Mouse (Mus musculus): Measurements from ENCODE around the gene Hpca. TPM values are rescaled to one million over a fixed set of nuclear protein-coding genes. Genes with fewer than 3 reads are reported as not detected.

Gene Hpca
- polyA plus RNA-seq, 1 experiment from 2014 or later = 1.7 TPM

DNA sequence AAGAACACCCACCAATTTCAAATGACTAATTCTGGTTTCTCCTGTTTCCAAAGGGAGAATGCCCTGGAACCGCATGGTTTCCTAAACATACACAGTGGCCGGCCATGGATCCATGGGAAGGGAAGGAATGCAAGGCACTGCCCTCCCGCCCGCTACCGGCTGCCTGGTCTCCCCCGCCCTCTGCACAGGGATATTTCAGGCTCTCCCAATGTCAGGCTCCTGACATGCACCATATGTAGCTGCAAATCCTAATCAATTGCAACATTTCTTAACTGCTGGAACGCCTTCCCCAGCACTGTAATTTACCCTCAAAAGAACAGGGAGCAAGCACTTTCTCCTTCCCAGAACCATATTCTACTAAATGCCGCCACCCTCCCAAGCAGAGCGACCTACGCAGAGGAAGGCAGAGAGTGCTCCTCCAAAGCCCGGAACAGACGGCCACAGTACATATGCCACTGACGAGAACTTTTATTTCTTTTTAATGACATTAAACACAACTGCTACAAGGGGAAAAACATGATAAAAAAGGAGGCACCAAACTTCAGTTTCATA, 25.8 kb upstream of the Hpca start:
- Histone ChIP-seq H3K4me2 (no peak overlapping the region), H3K9ac (no peak overlapping the region)
- ATAC-seq (ENCODE audit: insufficient read depth) = no peak

DNA sequence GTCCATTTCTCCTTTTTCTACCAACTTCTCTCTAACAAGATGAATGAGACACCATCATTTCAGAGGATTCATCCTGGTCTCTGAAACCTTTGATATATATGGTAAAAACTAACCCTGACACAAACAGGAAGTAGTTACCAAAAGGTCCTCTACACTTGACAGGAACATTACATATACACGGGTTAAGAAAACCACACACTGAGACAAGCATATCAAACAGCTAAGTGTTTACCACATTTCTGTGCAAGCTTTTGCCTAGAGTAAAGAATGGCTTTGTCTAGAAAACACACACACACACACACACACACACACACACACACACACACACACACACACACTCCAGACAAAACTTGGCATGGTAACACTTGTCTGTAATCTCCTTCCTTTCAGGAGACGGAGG, 24.6 kb upstream of the Hpca start:
- H3K4me2 ChIP-seq = no peak overlapping the region
- DNase-seq (no peak), ATAC-seq (ENCODE audit: insufficient read depth) (no peak)
- no peak overlapping the region for H3K4me3 ChIP-seq (ENCODE audit: low read depth, low read length)
- H3K27me3 ChIP-seq (ENCODE audit: insufficient read depth, low read length) = no peaks in the 10 kb centered on the region
- 0 out of 2 replicates have a peak, but pooled peaks cover 4% of the 10 kb centered on the region for H3K4me1 ChIP-seq (ENCODE audit: insufficient read depth)
- H3K36me3 ChIP-seq (ENCODE audit: insufficient read depth) = peaks cover 34% of the 10 kb centered on the region
- WGBS = 29% methylated on average over 2 of the region's 2 CpGs
- no peak for TF ChIP-seq CTCF (IDR thresholded peaks at IDR 0.05; ENCODE audit: low read depth)
- no peak overlapping the region for H3K27ac ChIP-seq (ENCODE audit: low read depth)
- H3K9ac ChIP-seq = no peak overlapping the region
- no peaks in the 10 kb centered on the region for H3K9me3 ChIP-seq (ENCODE audit: low read depth, low read length)

More for the DNA sequence above, 25.8 kb upstream of the Hpca start:
- Histone ChIP-seq H3K36me3 (ENCODE audit: insufficient read depth) (peaks cover 45% of the 10 kb centered on the region), H3K27ac (ENCODE audit: low read depth) (no peak overlapping the region), H3K9me3 (ENCODE audit: low read depth, low read length) (no peaks in the 10 kb centered on the region), H3K4me3 (ENCODE audit: low read depth, low read length) (no peak overlapping the region), H3K4me1 (ENCODE audit: insufficient read depth) (no peaks in the 10 kb centered on the region), H3K27me3 (ENCODE audit: insufficient read depth, low read length) (no peaks in the 10 kb centered on the region)
- no peak for DNase-seq
- no peak for TF ChIP-seq CTCF (IDR thresholded peaks at IDR 0.05; ENCODE audit: low read depth)
- WGBS = 74% methylated on average over 13 of the region's 13 CpGs

GRCm38 (mm10) chr4:129145943-129146342, 24.1 kb upstream of the Hpca start:
- Histone ChIP-seq H3K27ac (ENCODE audit: low read depth) (no peak overlapping the region), H3K9ac (no peak overlapping the region), H3K36me3 (ENCODE audit: insufficient read depth) (peaks cover 30% of the 10 kb centered on the region), H3K4me2 (no peak overlapping the region), H3K27me3 (ENCODE audit: insufficient read depth, low read length) (no peaks in the 10 kb centered on the region), H3K4me3 (ENCODE audit: low read depth, low read length) (no peak overlapping the region), H3K4me1 (ENCODE audit: insufficient read depth) (0 out of 2 replicates have a peak, but pooled peaks cover 4% of the 10 kb centered on the region), H3K9me3 (ENCODE audit: low read depth, low read length) (no peaks in the 10 kb centered on the region)
- DNase-seq (no peak), ATAC-seq (ENCODE audit: insufficient read depth) (no peak)
- 54% methylated on average over 4 of the region's 4 CpGs for WGBS
- TF ChIP-seq CTCF (IDR thresholded peaks at IDR 0.05; ENCODE audit: low read depth) = no peak

DNA sequence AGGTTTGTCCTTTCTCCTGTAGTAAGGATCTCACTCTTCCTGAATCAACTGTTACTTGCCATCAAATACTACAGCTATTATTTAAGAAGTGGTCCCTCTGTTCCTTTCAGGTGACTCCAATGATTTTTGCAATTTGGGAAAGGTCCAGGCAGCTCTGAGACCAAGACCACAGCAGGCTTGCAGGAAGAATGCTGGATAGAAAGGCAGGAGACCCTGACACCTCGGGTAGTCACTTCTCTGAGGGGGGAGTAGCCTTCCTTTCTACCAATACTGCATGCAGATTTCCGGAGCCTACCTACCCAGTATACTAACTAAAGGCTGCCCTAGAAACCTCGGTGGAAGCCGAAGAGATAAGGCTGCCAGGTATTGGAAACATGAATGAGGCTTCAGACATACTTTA, 23.6 kb upstream of the Hpca start:
- peaks cover 24% of the 10 kb centered on the region for H3K36me3 ChIP-seq (ENCODE audit: insufficient read depth)
- H3K4me3 ChIP-seq (ENCODE audit: low read depth, low read length) = no peak overlapping the region
- H3K4me2 ChIP-seq = no peak overlapping the region
- no peak overlapping the region for H3K9ac ChIP-seq
- ATAC-seq (ENCODE audit: insufficient read depth) = no peak
- no peaks in the 10 kb centered on the region for H3K27me3 ChIP-seq (ENCODE audit: insufficient read depth, low read length)
- H3K9me3 ChIP-seq (ENCODE audit: low read depth, low read length) = no peaks in the 10 kb centered on the region
- no peak for DNase-seq
- no peak for TF ChIP-seq CTCF (IDR thresholded peaks at IDR 0.05; ENCODE audit: low read depth)
- 0 out of 2 replicates have a peak, but pooled peaks cover 4% of the 10 kb centered on the region for H3K4me1 ChIP-seq (ENCODE audit: insufficient read depth)
- 58% methylated on average over 4 of the region's 4 CpGs for WGBS
- no peak overlapping the region for H3K27ac ChIP-seq (ENCODE audit: low read depth)

GRCm38 (mm10) chr4:129144401-129145367, 22.8 kb upstream of the Hpca start:
- 0 out of 2 replicates have a peak, but pooled peaks cover 4% of the 10 kb centered on the region for H3K4me1 ChIP-seq (ENCODE audit: insufficient read depth)
- no peaks in the 10 kb centered on the region for H3K9me3 ChIP-seq (ENCODE audit: low read depth, low read length)
- H3K4me2 ChIP-seq = no peak overlapping the region
- H3K36me3 ChIP-seq (ENCODE audit: insufficient read depth) = peaks cover 17% of the 10 kb centered on the region
- no peak for ATAC-seq (ENCODE audit: insufficient read depth)
- WGBS = 63% methylated on average over 16 of the region's 16 CpGs
- no peaks in the 10 kb centered on the region for H3K27me3 ChIP-seq (ENCODE audit: insufficient read depth, low read length)
- DNase-seq = no peak
- H3K9ac ChIP-seq = no peak overlapping the region
- no peak overlapping the region for H3K4me3 ChIP-seq (ENCODE audit: low read depth, low read length)
- no peak overlapping the region for H3K27ac ChIP-seq (ENCODE audit: low read depth)
- TF ChIP-seq CTCF (IDR thresholded peaks at IDR 0.05; ENCODE audit: low read depth) = no peak

- 87% methylated on average over 5 of the region's 5 CpGs for WGBS
- DNase-seq = no peak
- no peaks in the 10 kb centered on the region for H3K9me3 ChIP-seq (ENCODE audit: low read depth, low read length)
- no peak for ATAC-seq (ENCODE audit: insufficient read depth)
- peaks cover 5% of the 10 kb centered on the region; the same call in 1 of the 2 replicates for H3K36me3 ChIP-seq (ENCODE audit: insufficient read depth)
- H3K27ac ChIP-seq (ENCODE audit: low read depth) = no peak overlapping the region
- no peak overlapping the region for H3K9ac ChIP-seq
- H3K4me1 ChIP-seq (ENCODE audit: insufficient read depth) = 0 out of 2 replicates have a peak, but pooled peaks cover 4% of the 10 kb centered on the region
- no peaks in the 10 kb centered on the region; the same call in 1 of the 2 replicates for H3K27me3 ChIP-seq (ENCODE audit: insufficient read depth, low read length)
- no peak overlapping the region for H3K4me2 ChIP-seq
- no peak for TF ChIP-seq CTCF (IDR thresholded peaks at IDR 0.05; ENCODE audit: low read depth)
- no peak overlapping the region for H3K4me3 ChIP-seq (ENCODE audit: low read depth, low read length)
Measured at GRCm38 (mm10) chr4:129143509-129143908, 21.7 kb upstream of the Hpca start.

DNA sequence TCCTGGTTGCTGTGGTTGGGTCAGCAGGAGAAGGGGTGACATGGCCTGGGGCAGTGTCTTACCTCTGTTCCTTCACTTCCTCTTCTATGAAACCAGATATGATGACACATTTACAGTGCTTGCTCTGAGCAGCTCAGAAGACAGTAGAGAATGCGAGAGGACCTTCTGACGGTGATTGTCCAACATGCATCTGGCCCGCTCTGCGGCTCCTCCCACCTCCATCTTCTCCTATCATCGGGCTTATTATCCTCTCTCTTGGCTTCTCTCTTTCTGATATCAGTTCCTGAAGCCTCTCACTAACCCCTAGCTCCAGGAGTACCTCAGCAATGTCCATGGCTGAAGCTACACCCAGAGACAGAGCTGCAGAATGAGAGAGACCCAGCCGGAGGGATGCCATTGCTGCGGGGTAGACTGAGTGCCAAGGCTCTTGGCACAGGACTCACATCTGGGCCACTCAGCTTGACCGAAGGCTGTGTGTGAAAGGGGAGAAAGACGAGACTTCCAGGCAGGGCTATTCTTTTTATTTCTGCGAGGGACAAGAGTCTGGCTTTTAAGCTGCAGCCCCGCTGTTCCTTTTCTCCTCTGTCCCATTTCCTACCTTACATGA, 20.7 kb upstream of the Hpca start:
- H3K4me3 ChIP-seq (ENCODE audit: low read depth, low read length) = no peak overlapping the region
- H3K4me2 ChIP-seq = no peak overlapping the region
- ATAC-seq (ENCODE audit: insufficient read depth) = no peak
- H3K4me1 ChIP-seq (ENCODE audit: insufficient read depth) = 0 out of 2 replicates have a peak, but pooled peaks cover 4% of the 10 kb centered on the region
- H3K27ac ChIP-seq (ENCODE audit: low read depth) = no peak overlapping the region
- DNase-seq = no peak
- peaks cover 8% of the 10 kb centered on the region for H3K27me3 ChIP-seq (ENCODE audit: insufficient read depth, low read length)
- H3K9me3 ChIP-seq (ENCODE audit: low read depth, low read length) = no peaks in the 10 kb centered on the region
- no peak for TF ChIP-seq CTCF (IDR thresholded peaks at IDR 0.05; ENCODE audit: low read depth)
- H3K9ac ChIP-seq = no peak overlapping the region
- no peaks in the 10 kb centered on the region for H3K36me3 ChIP-seq (ENCODE audit: insufficient read depth)
- 85% methylated on average over 11 of the region's 11 CpGs for WGBS

Measured in lung, embryonic 14.5 days (tissue).